Mouse (Mus musculus) hindbrain, embryonic 14.5 days (tissue): ENCODE data around the gene Tpd52l2. TPM values are rescaled to one million over a fixed set of nuclear protein-coding genes. Genes with fewer than 3 reads are reported as not detected.
"Not testable (repeated sequence)": the region's sequence is repeated elsewhere in the genome, so short reads cannot be mapped to it uniquely, and the experiment has no call there.

ENCODE experiments used
- ATAC-seq: fragments of 200-750 bp; cut with Nextera tagmentation; 2 replicates; pipeline ENCODE4 v1.8.0; 2017; ENCODE audit warnings: moderate number of reproducible peaks, mild to moderate bottlenecking, moderate TSS enrichment, moderate library complexity; ENCODE audit not compliant: low FRiP score
- DNase-seq: peaks from one replicate; pipeline ENCODE4 v3.0.0-alpha.2; 2015; ENCODE audit warnings: low spot score
- H3K27ac ChIP-seq: fragments of 300-500 bp; sonication (generic); 2 replicates; pipeline ENCODE4 v1.5.1; 2014; ENCODE audit warnings: mild to moderate bottlenecking, moderate library complexity
- H3K27me3 ChIP-seq: fragments of 300-500 bp; sonication (generic); 2 replicates; pipeline ENCODE4 v1.6.1; 2014; ENCODE audit warnings: mild to moderate bottlenecking, low read length, mixed read lengths; ENCODE audit not compliant: control insufficient read depth, insufficient read depth
- H3K36me3 ChIP-seq: fragments of 300-500 bp; sonication (generic); replicated peaks from 2 replicates; pipeline ENCODE4 v1.6.1; 2014; ENCODE audit not compliant: control insufficient read depth, insufficient read depth
- H3K4me1 ChIP-seq: fragments of 300-500 bp; sonication (generic); replicated peaks from 2 replicates; pipeline ENCODE4 v1.6.1; 2014; ENCODE audit warnings: antibody characterized with exemption, low read length, mixed read lengths; ENCODE audit not compliant: control insufficient read depth, insufficient read depth
- H3K4me2 ChIP-seq: fragments of 300-500 bp; sonication (generic); replicated peaks from 2 replicates; pipeline ENCODE4 v1.6.1; 2014; ENCODE audit warnings: mild to moderate bottlenecking, moderate library complexity
- H3K4me3 ChIP-seq: fragments of 300-500 bp; sonication (generic); replicated peaks from 2 replicates; pipeline ENCODE4 v1.5.1; 2014; ENCODE audit warnings: mild to moderate bottlenecking, low read length
- H3K9ac ChIP-seq: fragments of 300-500 bp; sonication (generic); 2 replicates; pipeline ENCODE4 v1.6.1; 2014
- H3K9me3 ChIP-seq: fragments of 300-500 bp; sonication (generic); 2 replicates; pipeline ENCODE4 v1.6.1; 2016; ENCODE audit warnings: low read length; ENCODE audit not compliant: control insufficient read depth
- WGBS: fragments of 180-500 bp; shearing (Covaris S2); extraction: QIAGEN DNeasy Blood & Tissue Kit; methylation state at CpG from one replicate; pipeline ENCODE4 v1.1.7; 2014; 5-methylcytosine and 5-hydroxymethylcytosine counted together
- polyA plus RNA-seq: library from polyadenylated mRNA; unstranded; fragments of >200 nt; fragmentation: Nextera tagmentation; extraction: Ambion mirVana; gene quantifications from 2 replicates; pipeline ENCODE4 v1.2.1, GENCODE M21; 2014

The Tpd52l2 gene
- polyA plus RNA-seq, 1 experiment from 2014 or later, result 105 TPM

GRCm38 (mm10) chr2:181484456-181485233 is 12.3 kb upstream of the Tpd52l2 start:
- Histone ChIP-seq H3K4me1 (no peaks in the 10 kb centered on the region), H3K9me3 (no peaks in the 10 kb centered on the region), H3K9ac (no peak overlapping the region), H3K4me3 (no peak overlapping the region), H3K36me3 (no peaks in the 10 kb centered on the region), H3K27me3 (no peaks in the 10 kb centered on the region), H3K27ac (no peak overlapping the region), H3K4me2 (no peak overlapping the region)
- no peak for DNase-seq
- 71% methylated on average over 6 of the region's 6 CpGs for WGBS
- ATAC-seq, result no peak

GRCm38 (mm10) chr2:181485741-181486140 is 11.2 kb upstream of the Tpd52l2 start:
- Histone ChIP-seq H3K9me3 (no peaks in the 10 kb centered on the region), H3K27me3 (no peaks in the 10 kb centered on the region), H3K4me1 (no peaks in the 10 kb centered on the region), H3K27ac (no peak overlapping the region), H3K4me3 (no peak overlapping the region), H3K36me3 (no peaks in the 10 kb centered on the region), H3K4me2 (no peak overlapping the region), H3K9ac (no peak overlapping the region)
- ATAC-seq, result no peak
- no peak for DNase-seq
- WGBS, result 14% methylated on average over 1 of the region's 1 CpGs

- no peak for ATAC-seq
Measured at GRCm38 (mm10) chr2:181487338-181488277, 9.3 kb upstream of the Tpd52l2 start.

DNA sequence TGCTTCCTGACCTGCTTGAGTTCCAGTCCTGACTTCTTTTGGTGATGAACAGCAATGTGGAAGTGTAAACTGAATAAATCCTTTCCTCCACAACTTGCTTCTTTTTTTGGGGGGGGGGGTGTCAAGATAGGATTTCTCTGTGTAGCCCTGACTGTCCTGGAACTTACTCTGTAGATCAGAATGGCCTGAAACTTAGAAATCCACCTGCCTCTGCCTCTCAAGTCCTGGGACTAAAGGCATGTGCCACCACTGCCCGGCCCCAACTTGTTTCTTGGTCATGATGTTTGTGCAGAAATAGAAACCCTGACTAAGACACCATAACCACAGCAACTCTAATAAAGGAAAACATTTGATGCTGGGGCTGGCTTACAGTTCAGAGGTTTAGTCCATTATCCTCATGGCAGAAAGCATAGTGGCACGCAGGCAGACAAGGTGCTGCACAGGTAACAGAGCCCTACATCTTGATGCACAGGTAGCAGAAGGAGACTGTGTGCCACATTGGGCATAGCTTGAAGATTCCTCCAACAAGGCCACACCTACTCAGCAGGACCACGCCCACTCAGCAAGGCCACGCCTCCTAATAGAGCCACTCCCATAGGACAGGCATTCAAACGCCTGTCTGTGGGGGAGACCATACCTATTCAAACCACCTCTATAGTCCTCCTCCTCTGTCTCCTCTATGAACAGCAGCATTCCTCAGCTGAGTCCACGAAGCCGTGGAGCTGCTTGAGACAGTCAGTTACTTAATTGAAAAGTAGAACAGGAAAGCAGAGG is 5.3 kb upstream of the Tpd52l2 start:
- Histone ChIP-seq H3K36me3 (no peaks in the 10 kb centered on the region), H3K27ac (no peak overlapping the region), H3K27me3 (no peaks in the 10 kb centered on the region), H3K4me1 (0 out of 2 replicates have a peak, but pooled peaks cover 5% of the 10 kb centered on the region), H3K4me3 (no peak overlapping the region), H3K9me3 (no peaks in the 10 kb centered on the region), H3K9ac (no peak overlapping the region), H3K4me2 (no peak overlapping the region)
- DNase-seq, result no peak
- 24% methylated on average over 7 of the region's 7 CpGs for WGBS
- no peak for ATAC-seq

More at GRCm38 (mm10) chr2:181487338-181488277, 9.3 kb upstream of the Tpd52l2 start:
- DNase-seq, result no peak
- WGBS, result 44% methylated on average over 5 of the region's 5 CpGs
- H3K4me1 ChIP-seq, result no peaks in the 10 kb centered on the region
- no peaks in the 10 kb centered on the region for H3K27me3 ChIP-seq
- H3K4me3 ChIP-seq, result no peak overlapping the region
- H3K4me2 ChIP-seq, result no peak overlapping the region
- no peak overlapping the region for H3K9ac ChIP-seq
- no peaks in the 10 kb centered on the region for H3K36me3 ChIP-seq
- peak overlapping the region; percentile 33; the same call in 1 of the 2 replicates for H3K27ac ChIP-seq
- no peaks in the 10 kb centered on the region for H3K9me3 ChIP-seq

DNA sequence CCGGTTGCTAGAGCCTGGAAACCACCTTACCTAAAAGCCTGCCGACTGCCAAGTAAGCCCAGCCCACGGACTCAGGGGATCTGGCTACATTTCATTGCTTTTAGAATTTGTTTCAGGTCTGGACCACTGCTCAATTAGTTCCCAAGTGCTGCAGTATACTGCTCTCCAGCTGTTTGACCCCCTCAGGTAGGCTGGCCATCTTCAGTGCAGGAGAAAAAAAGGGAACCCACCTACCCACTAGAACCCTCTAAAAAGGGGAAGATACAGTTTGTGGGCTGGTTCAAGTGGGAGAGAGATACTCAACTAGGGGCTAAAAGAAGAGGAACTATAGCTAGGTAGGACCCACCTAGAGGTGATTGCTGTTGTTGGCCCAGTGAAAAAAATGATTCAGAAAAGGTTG is 4.7 kb upstream of the Tpd52l2 start:
- 65% methylated on average over 3 of the region's 3 CpGs for WGBS
- H3K4me2 ChIP-seq, result no peak overlapping the region
- H3K4me1 ChIP-seq, result 0 out of 2 replicates have a peak, but pooled peaks cover 5% of the 10 kb centered on the region
- H3K27me3 ChIP-seq, result no peaks in the 10 kb centered on the region
- no peaks in the 10 kb centered on the region for H3K9me3 ChIP-seq
- H3K9ac ChIP-seq, result no peak overlapping the region
- H3K36me3 ChIP-seq, result no peaks in the 10 kb centered on the region
- H3K27ac ChIP-seq, result no peak overlapping the region
- no peak overlapping the region for H3K4me3 ChIP-seq
- DNase-seq, result no peak
- no peak for ATAC-seq

- H3K27me3 ChIP-seq, result no peaks in the 10 kb centered on the region
- no peak within 1 kb of the TSS for H3K4me3 ChIP-seq
- H3K4me2 ChIP-seq, result no peak within 1 kb of the TSS
- no peak for ATAC-seq
- H3K9ac ChIP-seq, result no peak within 1 kb of the TSS
- H3K9me3 ChIP-seq, result no peaks in the 10 kb centered on the region
- no peak for DNase-seq
- H3K36me3 ChIP-seq, result no peaks in the 10 kb centered on the region
- H3K27ac ChIP-seq, result no peak within 1 kb of the TSS
- peaks cover 12% of the 10 kb centered on the region for H3K4me1 ChIP-seq
- WGBS, result 84% methylated on average over 31 of the region's 31 CpGs
Measured at GRCm38 (mm10) chr2:181493156-181493927, 3.6 kb upstream of the Tpd52l2 start, which contains the start of gene Abhd16b. Abhd16b (plus strand) TSS chr2:181493206.

GRCm38 (mm10) chr2:181494266-181494945 is 2.5 kb upstream of the Tpd52l2 start:
- no peaks in the 10 kb centered on the region for H3K9me3 ChIP-seq
- WGBS, result 67% methylated on average over 26 of the region's 26 CpGs

DNA sequence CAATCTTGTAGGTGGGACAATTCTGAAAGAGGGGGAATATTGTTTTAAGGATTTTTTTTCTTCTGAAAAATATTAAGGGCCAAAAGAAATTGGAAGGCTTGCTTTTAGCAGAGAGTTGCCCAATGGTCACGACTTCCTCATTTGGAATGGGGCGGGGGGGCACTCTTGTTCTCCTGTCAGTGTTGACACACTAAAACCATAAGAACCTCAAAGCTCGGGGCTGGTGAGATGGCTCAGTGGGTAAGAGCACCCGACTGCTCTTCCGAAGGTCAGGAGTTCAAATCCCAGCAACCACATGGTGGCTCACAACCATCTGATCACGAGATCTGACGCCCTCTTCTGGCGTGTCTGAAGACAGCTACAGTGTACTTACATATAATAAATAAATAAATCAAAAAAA is 1.1 kb upstream of the Tpd52l2 start:
- WGBS, result 70% methylated on average over 8 of the region's 8 CpGs
- DNase-seq, H3K27me3 ChIP-seq, H3K4me3 ChIP-seq, H3K9me3 ChIP-seq, H3K27ac ChIP-seq, H3K9ac ChIP-seq, ATAC-seq: not testable (repeated sequence)
- Histone ChIP-seq H3K4me1 (peaks cover 16% of the 10 kb centered on the region), H3K4me2 (peak overlapping the region; percentile 95; the same call in 1 of the 2 replicates), H3K36me3 (peaks cover 15% of the 10 kb centered on the region)

More at GRCm38 (mm10) chr2:181494266-181494945, 2.5 kb upstream of the Tpd52l2 start:
- Histone ChIP-seq H3K4me3 (no peak overlapping the region), H3K4me1 (peaks cover 16% of the 10 kb centered on the region), H3K9ac (no peak overlapping the region), H3K36me3 (peaks cover under 1% of the 10 kb centered on the region; the same call in 1 of the 2 replicates), H3K27me3 (no peaks in the 10 kb centered on the region), H3K4me2 (no peak overlapping the region), H3K27ac (no peak overlapping the region)
- ATAC-seq (no peak), DNase-seq (no peak)
